Mouse (Mus musculus) brown adipose tissue, adult 24 weeks (tissue): ENCODE measurements at regions not wholly inside any gene's neighbourhood (a gene's known extent, or its start where the extent isn't known, plus 50 kb on each side); places are given as distances from the start of the nearest gene placed in this dataset.
A peak's percentile ranks its signal among the peaks of the same experiment; 100 is the strongest.
"Not testable (repeated sequence)": the region's sequence is repeated elsewhere in the genome, so short reads cannot be mapped to it uniquely, and the experiment has no call there.

Source experiments
- H3K27ac ChIP-seq: fragments of 200-500 bp; replicated peaks from 2 replicates; pipeline ENCODE4 v1.5.1; 2012; ENCODE audit warnings: low read depth, mild to moderate bottlenecking, low read length
- H3K4me1 ChIP-seq: fragments of 200-500 bp; 2 replicates; pipeline ENCODE4 v1.6.1; 2012; ENCODE audit warnings: low read length, mixed read lengths; ENCODE audit not compliant: control insufficient read depth, insufficient read depth, insufficient read length
- H3K4me3 ChIP-seq: fragments of 200-500 bp; 2 replicates; pipeline ENCODE4 v1.5.1; 2012; ENCODE audit warnings: low read depth, mild to moderate bottlenecking, low read length, moderate library complexity; ENCODE audit not compliant: insufficient read depth

DNA sequence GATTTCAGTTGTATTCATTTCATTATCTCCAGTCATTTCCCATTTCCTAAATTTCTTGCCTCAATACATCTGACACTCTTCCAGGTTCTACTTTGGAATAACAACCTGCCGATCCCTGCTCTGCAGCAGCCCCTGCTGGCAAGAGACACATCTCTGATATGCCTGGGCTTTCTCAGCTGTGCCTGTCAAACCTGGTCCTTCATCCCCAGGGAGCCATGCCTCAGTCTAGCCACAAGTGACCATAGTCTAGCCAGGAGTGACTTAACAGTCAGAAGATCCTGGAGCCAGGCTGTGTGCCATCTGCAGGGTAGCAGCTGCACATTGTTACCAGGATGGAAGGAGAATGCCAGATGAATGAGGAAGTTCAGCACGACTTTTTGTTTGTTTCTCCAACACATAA is 833.2 kb downstream of the Diaph3 start:
- Histone ChIP-seq H3K27ac (peak overlapping the region; percentile 75), H3K4me3 (no peak overlapping the region), H3K4me1 (peaks cover 4% of the 10 kb centered on the region; the same call in 1 of the 2 replicates)

DNA sequence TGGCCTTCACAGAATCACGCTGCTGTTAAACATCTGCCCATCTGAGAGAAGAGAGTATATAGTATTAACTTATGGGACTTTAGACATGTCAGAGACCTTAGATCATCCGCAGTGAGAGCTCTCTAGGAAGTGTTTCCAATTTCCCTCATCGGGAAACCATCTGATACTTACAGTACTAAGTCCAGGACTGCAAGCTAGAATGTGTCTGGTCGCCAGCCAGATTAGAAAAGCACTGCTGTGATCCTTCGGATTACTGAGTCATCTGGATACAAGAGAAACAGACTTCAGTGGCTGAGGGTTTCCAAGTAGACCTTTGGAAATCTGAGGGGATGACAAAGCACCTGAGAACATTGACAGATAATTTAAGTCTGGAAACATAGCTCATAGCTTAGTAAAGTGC is 839.4 kb downstream of the Diaph3 start:
- no peak overlapping the region for H3K27ac ChIP-seq
- H3K4me1 ChIP-seq, result no peaks in the 10 kb centered on the region
- no peak overlapping the region for H3K4me3 ChIP-seq

DNA sequence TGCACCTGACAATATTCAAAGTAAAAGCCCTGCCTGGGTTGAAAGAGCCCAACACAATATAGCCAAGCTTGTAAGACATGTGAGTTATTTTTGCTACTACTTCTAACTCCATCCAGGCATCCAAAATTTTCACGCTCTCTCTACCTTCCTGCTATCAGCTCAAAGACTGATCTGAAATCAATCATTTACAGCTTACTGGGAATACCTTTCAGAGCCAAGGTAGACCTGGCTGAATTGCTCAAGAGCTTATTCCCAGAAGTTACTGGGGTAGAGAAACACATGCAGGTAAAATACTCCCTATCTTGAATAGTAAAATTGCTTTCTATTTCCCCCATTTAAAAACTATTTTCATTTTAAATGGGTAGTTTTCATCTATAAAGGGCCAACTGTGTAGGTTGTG is 840.2 kb downstream of the Diaph3 start:
- no peak overlapping the region for H3K27ac ChIP-seq
- no peaks in the 10 kb centered on the region for H3K4me1 ChIP-seq

DNA sequence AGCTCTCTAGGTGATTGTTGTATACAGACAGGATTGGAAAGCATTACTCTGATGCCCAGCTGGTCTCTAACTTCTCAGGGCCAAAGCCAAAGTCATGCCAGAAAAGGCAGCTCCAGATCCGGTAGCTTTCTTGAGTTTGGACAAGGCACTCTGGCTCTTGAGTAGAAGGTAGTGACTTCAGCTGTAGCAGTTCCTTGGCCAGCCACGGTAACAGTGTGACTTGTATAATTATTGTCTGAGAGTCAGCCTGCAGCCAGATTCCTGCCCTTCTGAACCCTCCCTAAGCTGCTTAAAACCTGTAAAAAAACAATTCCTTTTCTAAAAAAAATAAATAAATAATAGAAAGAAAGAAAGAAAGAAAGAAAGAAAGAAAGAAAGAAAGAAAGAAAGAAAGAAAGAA is 843.0 kb downstream of the Diaph3 start:
- Histone ChIP-seq H3K4me1 (no peaks in the 10 kb centered on the region), H3K4me3 (no peak overlapping the region)

More for the DNA sequence above, 840.2 kb downstream of the Diaph3 start:
- H3K4me3 ChIP-seq, result no peak overlapping the region

DNA sequence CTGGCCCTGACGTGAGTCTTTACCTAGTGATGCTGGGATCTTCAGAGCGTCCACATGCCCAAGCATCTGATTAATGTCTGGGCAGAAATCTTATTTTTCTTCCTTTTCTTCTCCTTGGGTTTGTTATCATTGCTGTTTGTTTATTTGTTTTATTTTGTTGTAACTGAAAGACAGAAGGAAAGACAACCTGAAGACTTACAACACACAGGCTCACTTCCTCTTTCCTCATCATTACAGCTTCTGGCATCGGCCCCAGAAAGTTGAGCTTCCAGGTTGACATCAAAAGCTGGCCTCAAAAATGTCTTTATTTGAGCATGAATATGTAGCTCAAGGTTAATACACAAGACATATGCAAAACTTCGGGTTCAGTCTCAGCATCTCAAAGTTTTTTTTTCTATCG is 846.4 kb downstream of the Diaph3 start:
- not testable (repeated sequence) for H3K27ac ChIP-seq, H3K4me3 ChIP-seq, H3K4me1 ChIP-seq

More for the DNA sequence above, 843.0 kb downstream of the Diaph3 start:
- no peak overlapping the region for H3K27ac ChIP-seq

DNA sequence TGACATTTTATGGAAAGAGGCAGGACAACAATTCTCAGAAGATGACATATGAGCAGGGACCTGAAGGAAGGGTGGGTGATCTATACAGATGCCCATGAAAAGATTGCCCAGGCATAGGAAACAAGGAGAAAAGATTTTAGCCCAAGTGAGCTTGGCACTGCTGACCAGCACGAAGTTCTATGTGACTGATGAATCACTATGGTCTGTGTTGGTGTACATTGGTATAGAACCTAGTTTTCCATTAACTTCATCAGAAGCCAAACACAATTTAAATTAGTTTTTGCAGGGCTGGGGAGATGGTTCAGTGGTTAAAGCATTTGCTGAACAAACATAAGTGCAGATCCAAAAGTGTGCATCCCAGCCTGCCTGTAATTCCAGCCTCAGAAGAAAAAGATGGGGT is 847.2 kb downstream of the Diaph3 start:
- Histone ChIP-seq H3K27ac (no peak overlapping the region), H3K4me1 (no peaks in the 10 kb centered on the region), H3K4me3 (no peak overlapping the region)

DNA sequence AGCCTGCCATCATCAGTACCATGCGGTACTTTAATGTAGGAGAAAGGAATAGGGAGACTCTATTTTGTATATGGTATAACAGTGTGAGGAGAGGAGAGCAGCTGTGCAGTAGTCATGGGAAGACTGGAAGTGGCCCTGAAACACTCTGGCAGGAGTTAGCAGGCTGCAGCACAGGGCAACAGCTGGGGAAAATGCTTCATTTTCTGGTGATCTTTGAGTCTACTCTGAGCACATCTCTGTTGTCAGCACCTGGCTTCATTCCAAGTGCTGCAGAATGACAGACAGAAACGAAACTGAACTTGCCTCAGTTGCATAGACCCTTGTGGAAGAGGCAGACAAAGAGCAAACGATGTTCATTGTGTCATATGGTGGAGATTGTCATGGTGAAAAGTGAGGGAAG is 847.7 kb downstream of the Diaph3 start:
- no peak overlapping the region for H3K27ac ChIP-seq
- H3K4me3 ChIP-seq, result no peak overlapping the region
- no peaks in the 10 kb centered on the region for H3K4me1 ChIP-seq

DNA sequence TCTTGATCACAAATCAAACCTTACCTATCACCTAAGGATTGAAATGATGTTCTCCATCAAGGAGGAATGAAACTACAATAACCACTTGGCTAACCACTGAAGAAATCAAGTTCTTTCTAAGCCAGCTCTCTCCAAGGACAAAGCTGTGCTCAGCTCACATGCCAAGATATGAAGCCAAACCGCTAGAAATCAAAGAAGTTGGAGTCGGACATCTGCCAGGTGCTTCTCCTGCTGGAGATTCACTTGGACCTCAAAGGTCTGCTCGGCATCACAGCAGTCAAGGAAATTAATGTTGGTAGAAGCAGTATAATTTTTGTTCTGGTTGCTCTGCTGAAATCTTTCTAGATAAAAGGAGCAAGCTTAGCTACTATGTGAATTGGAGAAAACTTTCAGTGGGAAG is 850.5 kb downstream of the Diaph3 start:
- H3K4me1 ChIP-seq, result no peaks in the 10 kb centered on the region
- H3K27ac ChIP-seq, result no peak overlapping the region
- H3K4me3 ChIP-seq, result no peak overlapping the region

DNA sequence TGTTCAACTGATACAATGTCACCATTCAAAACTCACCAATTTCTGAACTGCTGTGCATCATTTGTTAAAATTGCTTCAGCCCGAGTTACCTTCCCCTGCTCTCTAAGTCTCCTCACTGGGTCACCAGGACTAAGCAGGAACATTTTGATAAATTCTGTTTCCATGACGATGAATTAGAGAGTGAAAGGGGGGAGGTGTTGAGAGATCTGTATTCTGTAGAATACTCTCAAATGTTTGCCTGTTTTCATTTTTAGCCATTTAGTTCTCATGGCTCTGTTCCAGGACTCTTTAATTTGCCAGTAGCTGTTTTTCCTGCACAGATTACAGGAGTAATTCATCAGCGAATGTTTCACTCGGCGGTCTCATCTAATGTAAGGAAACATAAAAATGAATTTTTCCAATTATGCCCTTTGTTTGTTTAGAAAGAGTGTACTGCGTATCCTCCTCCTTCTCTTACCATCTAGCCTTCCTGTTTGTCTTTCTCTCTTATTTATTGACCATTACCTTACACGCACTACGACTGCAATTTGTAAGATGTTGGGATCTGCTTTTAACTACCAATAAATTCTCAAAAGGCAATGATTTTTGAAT is 879.3 kb downstream of the Diaph3 start:
- H3K27ac ChIP-seq, result no peak overlapping the region
- no peaks in the 10 kb centered on the region for H3K4me1 ChIP-seq
- H3K4me3 ChIP-seq, result no peak overlapping the region

DNA sequence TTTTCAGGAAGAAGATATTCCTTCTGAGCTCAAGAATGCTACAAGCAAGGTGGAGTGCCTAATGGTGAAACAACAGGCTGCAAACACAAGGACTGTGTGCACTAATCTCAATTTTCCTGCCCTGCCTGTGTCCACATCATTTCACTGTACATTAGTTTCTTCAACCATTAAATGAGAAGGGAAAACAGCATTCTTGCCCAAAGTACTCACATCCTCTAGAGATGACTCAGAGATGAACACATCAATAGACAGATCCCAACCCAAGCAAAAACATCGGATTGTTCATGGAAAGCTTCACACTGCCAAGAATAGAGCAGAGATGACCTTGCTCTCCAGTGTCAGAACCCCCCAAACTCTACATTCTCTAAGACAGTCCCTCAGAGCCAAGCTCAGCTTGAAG is 886.8 kb downstream of the Diaph3 start:
- Histone ChIP-seq H3K4me1 (no peaks in the 10 kb centered on the region), H3K27ac (no peak overlapping the region), H3K4me3 (no peak overlapping the region)

DNA sequence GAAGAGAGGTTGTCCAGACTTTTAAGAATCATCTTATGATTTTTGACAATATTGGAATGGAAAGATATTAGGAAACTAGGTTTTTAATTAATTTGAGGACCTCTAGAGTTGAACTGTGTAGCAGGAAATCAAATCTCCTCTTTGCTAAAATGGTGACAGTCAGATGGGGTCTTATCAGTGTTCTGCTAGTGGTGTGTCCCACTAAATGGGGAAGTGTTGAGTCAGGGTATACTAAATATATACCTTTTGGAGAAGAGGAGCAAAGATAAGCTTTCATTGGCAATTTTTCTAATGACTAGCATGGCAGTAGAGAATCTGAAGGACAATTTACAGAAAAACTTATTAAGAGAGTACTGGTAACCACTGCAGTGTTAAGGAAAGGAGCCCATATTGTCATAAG is 889.4 kb downstream of the Diaph3 start:
- Histone ChIP-seq H3K4me3 (no peak overlapping the region), H3K4me1 (no peaks in the 10 kb centered on the region), H3K27ac (no peak overlapping the region)

DNA sequence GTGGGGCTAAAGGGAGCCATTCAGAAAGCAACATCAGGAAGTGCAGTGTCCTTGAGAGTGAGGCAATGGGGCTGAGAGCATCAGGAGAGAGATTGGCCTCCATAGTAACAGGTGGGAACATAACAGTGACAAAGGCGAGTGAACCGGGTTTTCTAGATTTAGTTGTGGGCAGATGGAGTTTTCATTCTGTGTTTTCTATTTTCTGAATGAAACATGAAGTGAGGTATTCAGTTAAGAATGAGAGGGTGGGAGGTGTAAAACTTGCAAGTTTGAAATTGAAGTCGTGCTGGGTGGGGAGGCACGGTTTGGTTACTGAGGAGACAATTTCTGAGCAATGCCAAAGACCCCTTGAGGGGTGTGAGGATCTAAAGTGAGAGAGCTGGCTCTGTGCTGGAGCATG is 893.3 kb downstream of the Diaph3 start:
- no peaks in the 10 kb centered on the region for H3K4me1 ChIP-seq
- H3K27ac ChIP-seq, result no peak overlapping the region
- no peak overlapping the region for H3K4me3 ChIP-seq

DNA sequence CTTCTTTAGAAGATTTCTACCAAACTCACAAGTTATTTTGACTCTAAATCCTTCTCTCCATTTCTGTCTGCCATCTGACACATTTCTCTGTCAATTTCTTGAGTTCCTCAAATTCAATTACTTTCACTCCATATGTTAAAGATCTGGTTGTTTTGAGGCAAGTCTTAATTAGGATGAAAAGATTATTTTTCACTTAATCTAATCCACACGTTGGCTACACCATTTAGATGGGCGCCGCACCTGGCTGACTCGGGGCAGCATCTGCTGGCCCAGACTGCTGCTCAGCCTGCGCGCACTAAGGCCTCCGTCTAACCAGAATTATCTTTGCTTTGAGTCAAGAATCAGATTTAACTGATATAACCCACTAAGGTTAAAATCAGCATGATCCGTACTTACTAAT is 894.3 kb downstream of the Diaph3 start:
- Histone ChIP-seq H3K4me3 (no peak overlapping the region), H3K27ac (no peak overlapping the region), H3K4me1 (no peaks in the 10 kb centered on the region)

DNA sequence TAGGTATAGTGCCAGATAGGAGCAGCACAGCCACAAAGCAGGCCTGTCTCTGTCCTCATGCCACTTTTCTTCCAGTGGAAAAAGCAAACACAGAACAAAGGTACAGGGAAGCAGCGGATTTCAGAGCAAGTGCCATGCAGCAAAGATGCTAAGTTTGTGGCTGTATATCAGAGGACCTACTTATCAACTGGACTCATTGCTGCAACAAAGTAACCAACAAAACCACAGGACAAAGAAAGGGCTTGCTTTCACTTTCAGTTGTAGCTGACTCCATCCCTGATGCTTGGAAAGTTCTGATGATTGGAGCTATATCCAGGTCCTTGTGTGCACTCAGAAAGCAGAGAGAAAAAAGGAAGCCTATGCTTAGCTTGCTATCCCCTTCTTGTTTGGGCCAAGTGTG is 897.4 kb downstream of the Diaph3 start:
- no peaks in the 10 kb centered on the region; the same call in 1 of the 2 replicates for H3K4me1 ChIP-seq
- no peak overlapping the region for H3K4me3 ChIP-seq
- no peak overlapping the region for H3K27ac ChIP-seq

DNA sequence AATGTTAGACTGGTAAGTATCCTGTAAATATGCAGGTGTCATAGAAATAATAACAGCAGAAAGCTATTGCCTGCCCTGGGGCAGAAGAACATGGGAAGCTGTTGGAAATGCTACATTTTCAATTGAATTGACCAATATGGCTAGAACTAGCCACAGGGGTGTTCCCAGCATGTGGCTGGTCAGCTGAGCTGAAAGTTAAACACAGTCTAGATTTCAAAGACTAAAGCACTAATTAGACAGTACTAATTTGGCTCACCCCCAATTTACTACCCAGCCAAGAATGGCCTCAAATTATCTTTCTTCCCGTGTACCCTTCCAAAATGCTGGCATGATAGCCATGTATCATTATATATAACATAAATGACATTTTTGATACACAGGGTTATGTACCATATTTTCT is 898.2 kb downstream of the Diaph3 start:
- H3K4me3 ChIP-seq, result no peak overlapping the region
- H3K4me1 ChIP-seq, result no peaks in the 10 kb centered on the region; the same call in 1 of the 2 replicates
- no peak overlapping the region for H3K27ac ChIP-seq

DNA sequence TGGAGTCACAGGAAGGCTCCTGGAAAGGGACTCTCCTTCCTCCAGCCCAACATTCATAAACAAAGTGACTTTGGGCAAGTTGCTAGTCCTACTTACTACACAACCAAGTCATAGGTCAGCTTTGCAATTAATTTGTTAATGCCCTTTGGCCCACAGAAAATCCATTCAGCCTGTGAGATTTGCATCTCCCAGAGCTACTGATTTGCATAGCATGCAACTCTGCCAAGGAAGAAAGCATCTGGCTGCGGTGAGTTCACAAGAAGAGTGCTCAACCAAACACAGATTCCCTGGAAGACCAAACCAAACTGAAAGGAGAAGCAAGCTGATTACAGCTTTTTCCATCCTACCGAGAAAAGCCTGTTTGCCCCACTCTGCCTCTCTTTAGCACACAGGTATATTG is 901.9 kb downstream of the Diaph3 start:
- Histone ChIP-seq H3K4me3 (no peak overlapping the region), H3K4me1 (no peaks in the 10 kb centered on the region; the same call in 1 of the 2 replicates), H3K27ac (no peak overlapping the region)

DNA sequence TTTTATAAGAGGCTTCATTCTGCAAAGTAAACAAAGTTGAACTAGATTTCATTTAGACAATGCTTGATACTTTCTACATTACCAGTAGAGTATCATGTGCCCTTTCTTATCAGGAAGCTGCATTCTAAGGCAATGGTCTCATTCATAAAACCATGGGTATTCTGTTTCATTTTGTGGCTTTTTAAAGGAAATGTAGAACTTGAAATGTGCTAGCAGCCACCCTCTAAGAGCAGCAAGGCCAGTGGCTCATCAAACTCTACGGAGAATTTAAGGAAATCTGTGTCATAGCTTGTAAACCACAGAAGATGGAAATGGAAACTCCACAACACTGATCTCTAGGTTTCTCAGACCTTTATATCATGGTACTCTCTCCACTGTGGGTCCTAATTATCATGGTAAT is 907.7 kb downstream of the Diaph3 start:
- Histone ChIP-seq H3K27ac (no peak overlapping the region), H3K4me1 (no peaks in the 10 kb centered on the region), H3K4me3 (no peak overlapping the region)
